Mouse (Mus musculus): ENCODE data around the gene Bpifa5. TPM values are rescaled to one million over a fixed set of nuclear protein-coding genes. Genes with fewer than 3 reads are reported as not detected.

Gene Bpifa5
- polyA plus RNA-seq, 1 experiment, result not detected

- WGBS, result 81% methylated on average over 9 of the region's 9 CpGs
- DNase-seq (ENCODE audit: low read depth, low spot score), result no peak
Observed at GRCm38 (mm10) chr2:154197036-154197435, 34.6 kb downstream of the Bpifa5 start.

GRCm38 (mm10) chr2:154204630-154205029, 42.2 kb downstream of the Bpifa5 start:
- no peak for DNase-seq (ENCODE audit: low read depth, low spot score)
- 85% methylated on average over 4 of the region's 4 CpGs for WGBS

GRCm38 (mm10) chr2:154206908-154207307, 44.5 kb downstream of the Bpifa5 start:
- WGBS, result 58% methylated on average over 7 of the region's 7 CpGs
- DNase-seq (ENCODE audit: low read depth, low spot score), result no peak

- 4% methylated on average over 3 of the region's 3 CpGs for WGBS
- DNase-seq (ENCODE audit: low read depth, low spot score), result no peak
Observed at GRCm38 (mm10) chr2:154209112-154209511, 46.7 kb downstream of the Bpifa5 start.

GRCm38 (mm10) chr2:154211121-154211520, 48.7 kb downstream of the Bpifa5 start:
- no peak for DNase-seq (ENCODE audit: low read depth, low spot score)
- 48% methylated on average over 1 of the region's 1 CpGs for whole genome bisulfite sequencing

GRCm38 (mm10) chr2:154211881-154212280, 49.5 kb downstream of the Bpifa5 start:
- 81% methylated on average over 4 of the region's 4 CpGs for WGBS
- DNase-seq (ENCODE audit: low read depth, low spot score), result no peak

- 5% methylated on average over 5 of the region's 5 CpGs for WGBS
- peak; percentile 62 for DNase-seq (ENCODE audit: low read depth, low spot score)
Observed at GRCm38 (mm10) chr2:154215191-154215590, 52.8 kb downstream of the Bpifa5 start.

Other genes starting within 250 kb of the Bpifa5 start
- gene Bpifb3, start 244.4 kb upstream of the Bpifa5 start, polyA plus RNA-seq (2012; rRNA removed), result not detected in 2 replicates
- not detected in 2 replicates for gene Bpifb4, start 224.4 kb upstream of the Bpifa5 start, polyA plus RNA-seq (2012; rRNA removed)
- not detected in 2 replicates for gene Bpifa6, start 187.7 kb upstream of the Bpifa5 start, polyA plus RNA-seq (2012; rRNA removed)
- not detected in 2 replicates for gene Bpifa2, start 154.3 kb upstream of the Bpifa5 start, polyA plus RNA-seq (2012; rRNA removed)
- gene Bpifa3, start 32.3 kb upstream of the Bpifa5 start, polyA plus RNA-seq (2012; rRNA removed), result not detected in 2 replicates
- gene Bpifa1, start 19.7 kb upstream of the Bpifa5 start, polyA plus RNA-seq (2012; rRNA removed), result not detected in 2 replicates
- gene Bpifb1, start 28.2 kb downstream of the Bpifa5 start, polyA plus RNA-seq (2012; rRNA removed), result not detected in 2 replicates
- gene Bpifb5, start 61.1 kb downstream of the Bpifa5 start, polyA plus RNA-seq (2012; rRNA removed), result 0.05 and 0.08 TPM in 2 replicates
- gene Bpifb9a, start 95.2 kb downstream of the Bpifa5 start, polyA plus RNA-seq (2012; rRNA removed), result not detected in 2 replicates
- not detected in 2 replicates for gene Bpifb9b, start 144.6 kb downstream of the Bpifa5 start, polyA plus RNA-seq (2012; rRNA removed)
- 10.7 and 12.1 TPM in 2 replicates for gene Cdk5rap1, start 210.4 kb downstream of the Bpifa5 start, polyA plus RNA-seq (2012; rRNA removed)
- 9.9 and 13.8 TPM in 2 replicates for gene Snta1, start 245.5 kb downstream of the Bpifa5 start, polyA plus RNA-seq (2012; rRNA removed)

All from large intestine, adult 2 months (tissue).